Mouse (Mus musculus) thymus, adult 18-20 months (tissue): ENCODE data around the gene Gbx1.

Experiments used
- DNase-seq, 2 experiments: peaks; one replicate each; pipeline ENCODE4 v3.0.0; 2022; ENCODE audit warnings: mixed read lengths in 2 of 2

Gene Gbx1

GRCm38 (mm10) chr5:24474723-24475261 is 52.2 kb downstream of the Gbx1 start:
- DNase-seq = no peak

GRCm38 (mm10) chr5:24474025-24474722 is 52.8 kb downstream of the Gbx1 start:
- no peak for DNase-seq

- DNase-seq = no peak
Observed at GRCm38 (mm10) chr5:24472884-24473619, 54.0 kb downstream of the Gbx1 start.

- peak; percentile 39 to 42 for DNase-seq
Observed at GRCm38 (mm10) chr5:24470600-24470999, 56.4 kb downstream of the Gbx1 start.

GRCm38 (mm10) chr5:24466762-24467161 is 60.2 kb downstream of the Gbx1 start:
- DNase-seq = no peak

- DNase-seq = no peak
Observed at GRCm38 (mm10) chr5:24455613-24456012, 71.4 kb downstream of the Gbx1 start.

GRCm38 (mm10) chr5:24455076-24455475 is 71.9 kb downstream of the Gbx1 start:
- no peak for DNase-seq

- DNase-seq = no peak
Observed at GRCm38 (mm10) chr5:24453985-24454303, 73.1 kb downstream of the Gbx1 start.

- DNase-seq = no peak
Observed at GRCm38 (mm10) chr5:24453283-24453984, 73.6 kb downstream of the Gbx1 start.
